Mouse (Mus musculus): ENCODE data around the gene Pbp2. TPM values are rescaled to one million over a fixed set of nuclear protein-coding genes. Genes with fewer than 3 reads are reported as not detected.

The Pbp2 gene
- polyA plus RNA-seq, 1 experiment, result 0.42 TPM

GRCm38 (mm10) chr6:135261124-135261523 lies 49.1 kb downstream of the Pbp2 start:
- no peak for DNase-seq (ENCODE audit: extremely low spot score in 1 of 2, low spot score in 1 of 2)

GRCm38 (mm10) chr6:135260435-135260834 lies 49.8 kb downstream of the Pbp2 start:
- DNase-seq (ENCODE audit: extremely low spot score in 1 of 2, low spot score in 1 of 2), result no peak

Other genes with a start within 250 kb of the Pbp2 start
- 0.06 and 0.08 TPM in 2 replicates for gene Gprc5a, start 244.8 kb downstream of the Pbp2 start, polyA plus RNA-seq (2012; rRNA removed)
- 0.48 and 0.59 TPM in 2 replicates for gene Gprc5d, start 192.1 kb downstream of the Pbp2 start, polyA plus RNA-seq (2012; rRNA removed)
- gene Fam234b, start 112.4 kb downstream of the Pbp2 start, polyA plus RNA-seq (2012; rRNA removed), result 157 and 162 TPM in 2 replicates
- gene Hebp1, start 112.4 kb downstream of the Pbp2 start, polyA plus RNA-seq (2012; rRNA removed), result 34.4 and 38.2 TPM in 2 replicates
- 0.19 and 0.32 TPM in 2 replicates for gene Gsg1, start 56.1 kb downstream of the Pbp2 start, polyA plus RNA-seq (2012; rRNA removed)
- 1.7 and 3.6 TPM in 2 replicates for gene Emp1, start 52.1 kb upstream of the Pbp2 start, polyA plus RNA-seq (2012; rRNA removed)

Measured in frontal cortex, adult 2 months (tissue).